Mouse (Mus musculus) ES-Bruce4 (cell line): ENCODE data around the gene Cbfa2t3.

Source experiments
- EP300 ChIP-seq: IDR thresholded peaks from 2 replicates; pipeline ENCODE4 v1.6.1; 2011; ENCODE audit warnings: low read depth, low read length; ENCODE audit not compliant: insufficient read depth
- POLR2A ChIP-seq: IDR thresholded peaks from one replicate; pipeline ENCODE4 v1.8.1; 2011; ENCODE audit warnings: low read length; ENCODE audit not compliant: insufficient read depth

GRCm38 (mm10) chr8:122635878-122636802 is 62.8 kb downstream of the Cbfa2t3 start:
- TF ChIP-seq EP300 (no peak), POLR2A (no peak)
